Mouse (Mus musculus): ENCODE measurements around the gene Shh.

Shh gene

DNA sequence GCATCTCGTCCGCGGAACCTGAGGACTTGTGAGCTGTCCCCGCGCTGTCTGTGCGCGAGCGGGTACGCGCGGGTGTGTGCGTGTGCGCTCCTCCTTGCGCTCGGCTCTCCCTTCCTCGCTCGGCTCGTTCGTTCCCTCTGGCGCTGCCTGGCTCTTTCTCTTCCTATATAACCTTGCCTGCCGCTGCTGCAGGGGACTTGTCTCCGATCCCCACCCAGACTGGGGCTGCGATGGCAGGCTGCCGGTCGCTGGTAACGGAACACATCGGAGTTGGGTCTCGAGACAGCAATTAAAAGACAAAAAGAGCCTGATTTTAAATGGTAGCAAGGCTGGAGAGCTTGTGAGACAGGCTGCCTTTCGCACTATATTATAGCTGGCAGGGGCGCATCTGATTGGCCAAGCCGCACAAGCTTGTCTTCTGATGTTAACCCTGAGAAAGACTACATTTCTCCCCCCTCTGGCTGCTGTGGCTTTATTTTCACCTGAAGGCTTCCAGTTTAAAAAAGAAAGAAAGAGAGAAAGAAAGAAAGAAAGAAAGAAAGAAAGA is at the start of gene Shh:
Gene Shh (minus strand): TSS at position 497 of the 547 bp plus-strand sequence.
- DNase-seq (ENCODE audit: extremely low read depth, low read depth, low spot score) = no peak

DNA sequence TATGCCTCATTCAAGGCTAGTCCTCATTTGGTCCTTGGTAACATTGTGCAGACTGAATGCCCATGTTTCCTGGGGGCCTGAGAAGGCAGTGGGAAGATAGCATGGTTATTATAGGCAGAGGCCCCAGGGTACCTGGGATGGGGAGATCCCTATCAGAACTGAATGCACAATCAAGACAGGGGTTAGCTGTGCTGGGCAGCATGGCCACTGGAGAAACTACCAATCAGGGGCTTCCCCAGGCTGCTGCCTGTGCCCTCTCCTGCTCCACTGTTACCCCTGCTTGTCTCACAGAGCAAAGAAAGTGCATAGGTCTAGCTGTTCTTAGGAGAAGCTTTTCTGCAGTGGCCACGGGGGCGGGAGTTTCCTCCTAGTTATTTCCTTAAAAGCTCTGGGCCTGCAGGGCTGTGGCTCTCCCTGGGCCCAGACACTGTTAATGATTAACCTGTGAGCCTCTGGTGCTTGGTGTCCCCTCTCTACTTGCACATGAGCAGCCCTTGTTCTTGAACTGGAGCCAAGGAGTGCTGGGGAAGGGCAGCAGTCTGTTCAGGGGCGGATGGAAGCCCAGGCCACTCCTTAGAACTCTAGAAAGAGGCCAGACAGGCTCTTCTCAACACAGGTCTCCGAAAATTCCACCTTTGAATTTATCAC is 33.9 kb upstream of the Shh start:
- DNase-seq (ENCODE audit: extremely low read depth, low read depth, low spot score) = no peak

GRCm38 (mm10) chr5:28498846-28499245 is 31.8 kb upstream of the Shh start:
- DNase-seq (ENCODE audit: extremely low read depth, low read depth, low spot score) = no peak

DNA sequence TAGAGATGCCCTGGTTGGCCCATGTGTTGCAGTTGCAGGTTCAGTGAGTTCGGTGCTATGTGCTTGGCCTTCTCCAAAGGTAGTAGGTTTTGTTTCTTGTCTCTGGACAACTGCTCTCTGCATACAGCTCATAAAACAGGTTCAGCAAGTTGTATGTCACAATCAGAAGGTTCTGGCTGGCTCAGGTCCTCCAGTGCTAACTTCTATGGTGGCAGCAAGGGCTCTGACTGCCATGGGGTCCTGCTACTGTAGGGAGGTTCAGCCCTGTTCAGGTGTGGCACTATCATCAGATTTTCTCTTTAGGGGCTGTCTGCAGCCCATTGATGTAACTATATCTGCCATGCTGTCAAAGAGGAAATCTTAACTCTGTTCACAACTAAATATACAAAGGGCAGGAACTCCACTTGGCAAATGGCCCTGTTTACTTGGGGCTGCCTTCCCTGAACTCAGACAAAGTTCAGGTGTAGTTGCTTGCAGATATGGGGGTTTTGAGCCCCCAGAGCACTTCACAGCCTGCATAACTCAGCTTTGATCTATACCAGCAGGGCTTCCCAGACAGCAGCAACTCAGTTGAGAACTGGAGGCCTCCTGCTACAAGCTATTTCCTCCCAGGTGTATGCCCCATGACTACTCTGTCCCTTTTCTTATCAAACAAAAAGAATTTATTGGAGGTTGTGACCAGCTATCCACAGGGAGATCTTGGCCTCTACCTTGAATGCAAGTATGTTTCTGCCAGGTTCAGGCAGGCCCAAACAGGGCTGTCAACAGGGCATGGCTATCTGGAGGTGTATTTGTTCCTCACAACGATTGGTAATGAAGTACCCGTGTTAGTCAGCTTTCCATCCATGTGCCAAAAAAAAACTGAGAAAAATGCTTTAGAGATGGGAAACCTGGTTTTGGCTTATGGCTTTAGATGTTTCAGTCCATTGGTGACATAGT is 28.9 kb upstream of the Shh start:
- DNase-seq (ENCODE audit: extremely low read depth, low read depth, low spot score) = peak; percentile 67

GRCm38 (mm10) chr5:28493550-28493949 is 26.5 kb upstream of the Shh start:
- no peak for DNase-seq (ENCODE audit: extremely low read depth, low read depth, low spot score)

GRCm38 (mm10) chr5:28482991-28483390 is 15.9 kb upstream of the Shh start:
- no peak for DNase-seq (ENCODE audit: extremely low read depth, low read depth, low spot score)

GRCm38 (mm10) chr5:28481730-28482129 is 14.7 kb upstream of the Shh start:
- no peak for DNase-seq (ENCODE audit: extremely low read depth, low read depth, low spot score)

GRCm38 (mm10) chr5:28476389-28477379 is 9.6 kb upstream of the Shh start:
- peak; percentile 28 for DNase-seq (ENCODE audit: extremely low read depth, low read depth, low spot score)

DNA sequence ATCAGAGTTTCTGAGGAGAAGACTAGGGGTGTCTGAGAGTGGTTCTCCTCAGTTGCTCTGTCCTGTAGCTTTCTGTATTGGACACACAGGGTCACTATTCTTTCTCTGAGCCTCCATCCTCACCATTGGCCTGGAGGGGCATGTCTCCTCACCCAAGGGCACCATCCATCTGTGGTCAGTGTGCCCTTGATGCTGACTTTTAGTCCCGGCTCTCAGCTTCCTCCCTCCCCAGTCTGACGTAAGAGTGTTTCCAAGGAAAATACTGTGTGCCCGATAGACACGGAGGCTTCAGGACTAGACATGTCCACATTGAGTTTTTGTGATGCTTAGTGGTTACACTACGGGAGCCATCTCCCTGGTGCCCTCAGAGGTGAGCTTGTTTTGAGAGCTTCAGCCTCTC is 6.5 kb upstream of the Shh start:
- DNase-seq (ENCODE audit: extremely low read depth, low read depth, low spot score) = no peak

- DNase-seq (ENCODE audit: extremely low read depth, low read depth, low spot score) = no peak
Measured at GRCm38 (mm10) chr5:28469525-28470202, 2.6 kb upstream of the Shh start.

DNA sequence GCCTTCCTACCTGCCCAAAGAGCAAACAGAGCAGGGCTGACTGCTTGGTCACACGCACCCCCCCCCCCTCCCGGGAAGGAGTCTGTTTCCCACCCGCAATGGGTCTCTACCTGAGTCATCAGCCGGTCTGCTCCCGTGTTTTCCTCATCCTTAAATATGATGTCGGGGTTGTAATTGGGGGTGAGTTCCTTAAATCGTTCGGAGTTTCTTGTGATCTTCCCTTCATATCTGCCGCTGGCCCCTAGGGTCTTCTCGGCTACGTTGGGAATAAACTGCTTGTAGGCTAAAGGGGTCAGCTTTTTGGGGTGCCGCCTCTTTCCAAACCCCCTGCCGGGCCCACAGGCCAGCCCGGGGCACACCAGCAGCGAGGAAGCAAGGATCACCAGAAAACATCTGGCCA is 705 bp downstream of the Shh start:
- no peak for DNase-seq (ENCODE audit: extremely low read depth, low read depth, low spot score)

- DNase-seq (ENCODE audit: extremely low read depth, low read depth, low spot score) = no peak
Measured at GRCm38 (mm10) chr5:28465526-28465925, 1.5 kb downstream of the Shh start.

DNA sequence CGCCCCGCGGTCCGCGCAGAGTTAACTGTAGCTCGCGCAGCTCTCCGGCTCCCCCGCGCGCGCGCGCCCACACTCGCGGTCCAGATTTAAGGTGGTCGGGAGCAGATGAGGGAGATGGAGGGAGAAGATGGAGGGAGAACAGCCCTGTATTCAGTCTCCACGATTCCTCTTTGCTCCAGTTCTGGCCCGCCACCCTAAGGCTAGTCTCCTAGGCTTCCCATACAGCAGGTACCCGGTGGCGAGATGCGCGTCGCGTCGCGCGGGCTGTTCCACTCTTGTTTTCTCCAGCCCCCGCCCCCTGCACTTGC is 2.0 kb downstream of the Shh start:
- DNase-seq (ENCODE audit: extremely low read depth, low read depth, low spot score) = no peak

GRCm38 (mm10) chr5:28464361-28465098 is 2.5 kb downstream of the Shh start:
- no peak for DNase-seq (ENCODE audit: extremely low read depth, low read depth, low spot score)

GRCm38 (mm10) chr5:28463656-28464055 is 3.4 kb downstream of the Shh start:
- no peak for DNase-seq (ENCODE audit: extremely low read depth, low read depth, low spot score)

DNA sequence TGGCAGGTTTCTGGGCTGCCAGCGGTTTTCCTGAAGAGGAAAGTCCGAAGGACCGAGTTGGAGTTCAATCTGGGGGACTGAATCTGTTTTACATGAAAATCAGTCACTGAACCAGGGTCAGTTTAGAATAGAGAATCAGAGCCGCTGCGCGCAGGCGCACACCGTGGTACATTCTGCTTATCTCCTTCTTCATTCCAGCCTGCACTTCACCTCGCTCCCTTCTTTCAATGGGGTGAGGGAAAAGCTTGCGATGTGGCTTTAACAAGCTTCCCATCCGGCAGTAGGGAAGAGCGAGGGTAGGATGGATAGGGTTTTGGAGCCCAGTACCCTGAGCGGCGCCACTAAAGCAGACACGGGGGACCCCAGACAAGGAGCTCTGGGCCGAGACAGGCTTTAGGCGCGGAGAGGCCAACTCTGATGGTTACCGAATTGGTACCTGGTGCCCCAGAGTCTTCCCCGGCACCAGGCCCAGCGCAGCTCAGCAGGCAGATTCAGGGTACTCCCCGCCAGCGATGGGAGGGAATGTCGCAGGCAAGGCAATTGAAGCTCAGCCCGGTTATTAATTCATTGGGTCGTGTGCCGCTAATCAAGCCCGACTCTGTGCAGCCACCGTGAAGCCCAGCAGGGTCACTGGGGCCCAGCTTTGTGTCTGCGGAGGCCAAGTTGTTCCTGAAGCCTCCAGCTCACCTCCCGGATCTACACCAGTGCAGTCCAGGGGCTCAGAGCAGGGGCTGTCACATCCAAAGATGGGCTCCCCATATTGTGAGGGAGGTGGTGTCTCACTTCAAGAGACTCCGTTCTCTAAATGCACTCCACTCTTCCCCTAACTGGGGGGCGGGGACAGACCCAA is 4.1 kb downstream of the Shh start:
- DNase-seq (ENCODE audit: extremely low read depth, low read depth, low spot score) = no peak

GRCm38 (mm10) chr5:28461376-28461775 is 5.7 kb downstream of the Shh start:
- no peak for DNase-seq (ENCODE audit: extremely low read depth, low read depth, low spot score)

GRCm38 (mm10) chr5:28460556-28461350 is 6.3 kb downstream of the Shh start:
- no peak for DNase-seq (ENCODE audit: extremely low read depth, low read depth, low spot score)
